Mouse (Mus musculus) c-Kit-negative CD71-positive TER-119-positive erythroid progenitor cells, embryonic 14.5 days (primary cell): ENCODE results near the gene Slc26a5.

Experiments
- DNase-seq: peaks from one replicate; pipeline ENCODE4 v3.0.0-alpha.2; 2013; ENCODE audit warnings: low read depth, low spot score

The Slc26a5 gene

GRCm38 (mm10) chr5:21810924-21811323 lies 54.5 kb downstream of the Slc26a5 start:
- no peak for DNase-seq

DNA sequence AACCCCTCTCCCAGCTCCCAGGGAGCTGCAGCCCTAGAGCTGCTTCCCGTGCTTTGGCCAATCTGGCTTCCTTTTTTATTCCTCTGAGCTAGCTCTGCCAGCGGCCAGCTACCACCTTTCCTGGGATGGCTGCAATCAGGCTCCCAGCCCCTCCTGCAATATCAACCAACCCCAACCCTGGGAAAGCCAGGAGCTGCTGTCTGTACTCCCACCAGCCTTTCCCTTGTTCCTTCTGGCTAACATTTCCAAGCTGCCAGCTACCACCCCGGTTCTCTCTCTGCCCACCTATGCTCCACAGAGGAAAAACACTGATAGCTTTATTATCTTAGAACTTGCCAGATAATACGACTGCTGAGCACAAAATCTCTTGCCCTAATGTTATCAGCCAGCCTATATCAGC lies 60.6 kb downstream of the Slc26a5 start:
- no peak for DNase-seq

DNA sequence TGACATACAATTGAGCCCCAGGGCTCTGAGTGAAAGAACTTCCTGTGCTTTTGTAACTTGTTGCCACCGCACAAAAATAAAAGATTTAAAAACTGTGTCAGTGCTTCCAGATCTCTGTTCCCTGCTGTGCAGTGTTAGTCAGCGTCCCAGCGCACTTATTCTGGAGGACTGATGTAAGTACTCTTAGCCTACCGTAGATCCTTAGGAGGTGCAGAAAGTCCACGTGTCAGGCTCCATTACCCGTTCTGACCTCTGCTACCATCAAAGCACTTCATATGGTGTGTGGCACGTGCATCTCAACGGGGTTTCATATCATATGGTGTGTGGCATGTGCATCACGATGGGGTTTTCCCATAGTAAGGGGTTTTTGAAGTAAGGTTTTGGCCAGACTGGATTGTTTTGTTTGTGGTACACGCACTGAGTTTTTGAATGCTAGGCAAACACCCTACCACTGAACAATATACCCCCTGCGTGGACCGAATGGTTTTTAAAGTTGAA lies 61.7 kb downstream of the Slc26a5 start:
- DNase-seq, result no peak

DNA sequence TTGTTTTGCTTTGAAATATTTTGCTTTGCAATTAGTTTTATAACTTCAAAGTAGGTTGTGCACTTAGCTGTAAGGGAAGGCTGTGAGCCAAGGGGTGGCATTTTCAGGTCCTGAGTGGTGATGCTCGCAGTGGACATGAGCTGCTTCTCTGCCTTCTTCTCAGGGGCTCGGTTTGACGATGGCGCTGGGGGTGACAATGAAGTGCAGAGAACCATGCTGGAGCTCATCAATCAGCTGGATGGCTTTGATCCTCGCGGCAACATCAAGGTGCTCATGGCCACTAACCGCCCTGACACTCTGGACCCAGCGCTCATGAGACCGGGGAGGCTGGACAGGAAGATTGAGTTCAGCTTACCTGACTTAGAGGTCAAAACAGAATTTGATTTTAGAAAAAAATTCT lies 62.5 kb downstream of the Slc26a5 start:
- DNase-seq, result no peak

GRCm38 (mm10) chr5:21792166-21792565 lies 73.2 kb downstream of the Slc26a5 start:
- DNase-seq, result no peak

DNA sequence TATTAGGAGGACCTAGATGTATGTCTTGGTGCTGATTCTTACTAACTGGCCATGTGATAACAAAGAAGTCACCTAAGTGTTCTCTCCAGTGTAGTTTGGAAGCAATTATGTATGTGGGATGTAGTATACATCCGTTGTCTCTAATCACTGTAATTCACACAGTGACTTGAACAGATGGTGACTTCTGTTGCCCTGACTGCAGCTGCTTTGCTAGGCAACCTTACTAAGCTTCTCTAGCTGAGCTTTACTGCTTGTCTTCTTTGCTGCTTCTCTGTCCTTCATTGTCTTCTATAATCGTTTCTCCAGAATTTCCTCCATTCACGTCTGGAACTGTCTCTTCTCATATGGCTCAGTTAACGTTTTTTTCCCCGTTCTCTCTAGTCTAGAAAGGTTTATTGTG lies 76.3 kb downstream of the Slc26a5 start:
- DNase-seq, result no peak

GRCm38 (mm10) chr5:21787186-21788105 lies 78.0 kb downstream of the Slc26a5 start:
- DNase-seq, result no peak

DNA sequence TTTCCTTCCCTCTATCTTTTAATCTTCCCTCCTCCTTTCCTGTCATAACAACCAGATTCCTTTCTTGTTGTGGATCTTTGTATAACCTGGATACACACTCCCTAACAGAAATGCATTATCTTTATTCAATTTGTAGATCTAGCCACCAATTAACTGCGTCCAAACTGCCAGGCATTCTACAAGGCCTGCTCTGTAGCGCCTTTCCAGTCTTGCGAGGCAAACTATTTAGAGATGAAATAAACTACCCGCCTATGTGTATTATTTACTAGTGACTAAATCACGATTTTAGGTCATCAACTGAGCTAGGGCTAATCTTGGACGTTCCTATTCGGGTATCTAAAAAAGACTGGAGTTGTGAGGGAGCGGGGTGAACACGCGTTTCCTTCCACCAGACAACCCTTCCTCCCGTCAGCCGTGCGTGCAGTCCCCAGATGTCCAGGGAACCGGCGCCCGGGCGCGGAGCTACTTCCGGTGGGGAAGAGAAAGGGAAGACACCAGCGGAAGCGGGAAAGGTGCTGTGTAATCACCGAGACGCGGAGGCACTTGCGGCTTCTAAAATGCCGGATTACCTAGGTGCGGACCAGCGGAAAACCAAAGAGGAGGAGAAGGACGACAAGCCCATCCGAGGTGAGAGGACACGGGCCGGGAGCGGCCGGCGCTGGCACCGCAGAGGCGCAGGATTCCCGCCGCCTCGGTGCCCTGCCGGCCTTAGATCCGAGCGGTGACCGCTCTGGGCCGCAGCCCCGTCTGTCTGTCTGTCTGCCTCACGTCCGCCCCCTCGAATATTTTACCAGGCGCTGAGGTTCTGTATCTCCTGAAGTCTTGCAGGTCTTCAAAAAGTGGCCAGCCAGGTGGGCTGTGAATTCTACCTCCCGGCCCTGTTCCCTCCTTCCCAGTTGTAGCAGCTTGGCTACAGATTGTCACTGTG lies 78.9 kb downstream of the Slc26a5 start:
- DNase-seq, result peak; percentile 88

- peak; percentile 12 for DNase-seq
Measured at GRCm38 (mm10) chr5:21785776-21786175, 79.6 kb downstream of the Slc26a5 start.

GRCm38 (mm10) chr5:21785053-21785452 lies 80.4 kb downstream of the Slc26a5 start, which contains the start of the genes Dnajc2 and Psmc2:
Dnajc2 (minus strand) TSS chr5:21785251.
Psmc2 (plus strand) TSS chr5:21785283.
- peak; percentile 86 for DNase-seq

GRCm38 (mm10) chr5:21784161-21785052 lies 81.0 kb downstream of the Slc26a5 start:
- DNase-seq, result peak; percentile 33

DNA sequence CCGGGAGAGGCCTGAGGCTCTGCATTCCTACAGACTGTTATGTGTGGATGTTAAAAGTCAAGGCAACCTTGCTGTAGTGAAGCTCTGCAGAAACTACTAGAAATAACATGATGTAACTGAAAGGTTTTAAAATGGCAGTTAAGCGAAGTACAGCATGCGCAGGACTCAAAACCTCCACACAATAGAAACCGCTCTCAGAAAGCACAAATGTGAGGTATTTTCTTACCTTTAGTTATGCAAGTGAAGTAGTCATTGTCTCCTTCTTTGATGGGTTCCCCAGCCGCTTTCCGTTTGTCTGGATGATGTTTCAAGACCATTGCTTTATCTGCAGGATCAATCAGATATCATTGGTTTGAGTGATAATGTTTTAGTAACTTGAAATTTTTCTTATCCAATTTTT lies 88.9 kb downstream of the Slc26a5 start:
- DNase-seq, result no peak

DNA sequence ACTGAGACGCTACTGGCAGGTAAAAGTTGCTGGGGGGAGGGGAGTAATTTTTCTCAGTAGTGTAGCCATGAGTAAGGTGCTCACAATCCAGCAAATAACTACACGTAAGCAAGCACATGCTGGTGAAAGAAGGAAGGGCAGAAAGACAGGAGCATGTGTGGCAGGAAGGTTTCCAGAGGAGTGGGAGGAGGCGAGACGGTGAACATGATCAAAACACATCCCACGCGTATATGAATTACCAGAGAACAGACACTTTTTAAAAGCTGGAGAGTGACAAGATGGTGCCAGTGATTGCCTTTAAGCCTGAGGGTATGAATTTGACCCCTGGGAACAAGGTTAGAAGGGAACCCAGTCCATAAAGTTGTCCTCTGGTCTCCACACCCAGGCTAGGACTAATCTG lies 95.6 kb downstream of the Slc26a5 start:
- DNase-seq, result no peak

- DNase-seq, result no peak
Measured at GRCm38 (mm10) chr5:21768506-21768905, 96.9 kb downstream of the Slc26a5 start.
